Mouse (Mus musculus) liver, embryonic 12.5 days (tissue): ENCODE data around the gene Ankrd53. TPM values are rescaled to one million over a fixed set of nuclear protein-coding genes. Genes with fewer than 3 reads are reported as not detected.

Experiments
- ATAC-seq: fragments of 200-750 bp; cut with Nextera tagmentation; 2 replicates; pipeline ENCODE4 v1.8.0; 2017; ENCODE audit warnings: moderate number of reproducible peaks, mild to moderate bottlenecking, moderate library complexity
- H3K27ac ChIP-seq: fragments of 300-500 bp; sonication (generic); 2 replicates; pipeline ENCODE4 v1.5.1; 2016; ENCODE audit warnings: mild to moderate bottlenecking
- H3K27me3 ChIP-seq: fragments of 300-500 bp; sonication (generic); replicated peaks from 2 replicates; pipeline ENCODE4 v1.6.1; 2016; ENCODE audit warnings: mild to moderate bottlenecking, moderate library complexity
- H3K36me3 ChIP-seq: fragments of 300-500 bp; sonication (generic); 2 replicates; pipeline ENCODE4 v1.6.1; 2016; ENCODE audit warnings: mild to moderate bottlenecking, moderate library complexity
- H3K4me1 ChIP-seq: fragments of 300-500 bp; sonication (generic); 2 replicates; pipeline ENCODE4 v1.6.1; 2016
- H3K4me2 ChIP-seq: fragments of 300-500 bp; sonication (generic); 2 replicates; pipeline ENCODE4 v1.6.1; 2016; ENCODE audit warnings: mild to moderate bottlenecking, moderate library complexity
- H3K4me3 ChIP-seq: fragments of 300-500 bp; sonication (generic); 2 replicates; pipeline ENCODE4 v1.5.1; 2016; ENCODE audit warnings: mild to moderate bottlenecking, moderate library complexity
- H3K9ac ChIP-seq: fragments of 300-500 bp; sonication (generic); 2 replicates; pipeline ENCODE4 v1.6.1; 2016; ENCODE audit warnings: mild to moderate bottlenecking, moderate library complexity
- H3K9me3 ChIP-seq: fragments of 300-500 bp; sonication (generic); replicated peaks from 2 replicates; pipeline ENCODE4 v1.6.1; 2016; ENCODE audit warnings: mild to moderate bottlenecking, moderate library complexity
- WGBS: fragments of 180-500 bp; shearing (Covaris S2); methylation state at CpG from one replicate; pipeline ENCODE4 v1.1.7; 2016; ENCODE audit not compliant: insufficient replicate concordance; 5-methylcytosine and 5-hydroxymethylcytosine counted together
- polyA plus RNA-seq: library from polyadenylated mRNA; unstranded; fragments of >200 nt; fragmentation: Nextera tagmentation; extraction: Ambion mirVana; gene quantifications from 2 replicates; pipeline ENCODE4 v1.2.1, GENCODE M21; 2016

Gene Ankrd53
- polyA plus RNA-seq, 1 experiment from 2014 or later: not detected

DNA sequence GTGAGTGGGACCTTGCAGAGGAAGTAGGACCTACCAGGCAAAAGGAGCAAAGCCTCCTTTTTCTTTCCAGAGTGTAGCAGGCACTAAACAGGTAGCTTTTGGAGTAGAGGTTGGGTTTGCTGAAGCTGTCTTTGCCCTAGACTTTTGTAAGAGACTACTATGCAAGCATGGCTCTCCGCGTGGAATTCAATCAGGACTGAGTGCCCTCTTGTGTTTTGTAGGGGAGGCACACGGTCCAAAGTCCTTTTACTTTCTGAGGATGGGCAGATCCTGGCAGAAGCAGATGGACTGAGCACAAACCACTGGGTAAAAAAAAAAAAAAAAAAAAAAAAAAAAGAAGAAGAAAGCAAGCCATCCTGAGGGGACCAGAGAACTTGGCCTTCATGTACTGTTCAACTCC lies 34.2 kb downstream of the Ankrd53 start:
- ATAC-seq: no peak

DNA sequence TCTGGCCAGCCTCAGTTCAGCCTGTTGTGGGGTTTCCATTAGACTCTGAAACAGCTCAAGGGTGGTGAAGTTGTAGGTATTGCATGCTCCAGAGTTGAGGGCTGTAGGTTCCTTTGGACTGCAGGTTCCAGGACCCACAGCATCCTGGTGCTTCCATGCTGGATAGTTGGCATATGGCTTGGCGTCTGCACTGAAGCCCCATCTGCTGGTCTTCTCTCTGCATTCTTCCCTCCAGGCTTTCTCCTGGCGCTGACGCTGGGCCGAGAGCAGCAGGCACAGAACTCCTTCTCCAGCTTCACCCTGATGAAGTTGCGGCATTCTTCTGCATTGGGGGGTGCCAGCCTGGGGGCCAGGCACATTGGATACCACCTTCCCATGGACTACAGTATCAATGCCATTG lies 39.6 kb downstream of the Ankrd53 start:
- no peak overlapping the region for H3K4me2 ChIP-seq
- H3K4me1 ChIP-seq: no peaks in the 10 kb centered on the region
- H3K9me3 ChIP-seq: no peaks in the 10 kb centered on the region
- 77% methylated on average over 5 of the region's 5 CpGs for WGBS
- no peak overlapping the region for H3K4me3 ChIP-seq
- no peak overlapping the region for H3K27ac ChIP-seq
- H3K27me3 ChIP-seq: 0 out of 2 replicates have a peak, but pooled peaks cover 6% of the 10 kb centered on the region
- no peak for ATAC-seq
- H3K9ac ChIP-seq: no peak overlapping the region
- peaks cover 29% of the 10 kb centered on the region for H3K36me3 ChIP-seq

More for the DNA sequence above, 34.2 kb downstream of the Ankrd53 start:
- Histone ChIP-seq H3K27ac (no peak overlapping the region), H3K4me2 (no peak overlapping the region), H3K4me3 (no peak overlapping the region), H3K9me3 (no peaks in the 10 kb centered on the region), H3K36me3 (peaks cover 16% of the 10 kb centered on the region), H3K4me1 (peaks cover 25% of the 10 kb centered on the region), H3K27me3 (0 out of 2 replicates have a peak, but pooled peaks cover 14% of the 10 kb centered on the region), H3K9ac (no peak overlapping the region)
- 58% methylated on average over 3 of the region's 3 CpGs for WGBS

DNA sequence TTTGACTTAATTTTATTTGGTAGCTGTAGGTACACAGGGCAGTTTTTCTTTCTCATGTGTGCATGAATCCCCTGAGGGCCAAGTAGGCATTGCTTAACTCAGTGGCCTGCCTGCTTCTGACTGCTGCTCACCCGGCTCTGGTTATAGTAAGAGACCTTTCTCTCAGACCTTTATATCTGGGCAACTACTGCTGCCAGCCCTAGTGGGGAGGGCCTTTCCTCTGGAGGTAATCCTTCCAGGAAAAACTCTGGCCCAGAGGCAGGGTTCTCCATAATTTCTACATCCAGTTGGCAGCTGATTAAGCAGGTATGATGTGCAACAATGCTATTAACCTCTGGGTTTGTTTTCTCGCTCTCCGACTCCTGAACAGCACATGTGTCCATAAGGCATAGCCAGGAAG lies 40.4 kb downstream of the Ankrd53 start:
- peaks cover 29% of the 10 kb centered on the region for H3K36me3 ChIP-seq
- H3K27ac ChIP-seq: no peak overlapping the region
- no peak overlapping the region for H3K4me3 ChIP-seq
- ATAC-seq: no peak
- no peak overlapping the region for H3K4me2 ChIP-seq
- H3K27me3 ChIP-seq: no peaks in the 10 kb centered on the region
- H3K9ac ChIP-seq: no peak overlapping the region
- WGBS: 80% methylated on average over 3 of the region's 3 CpGs
- H3K4me1 ChIP-seq: no peaks in the 10 kb centered on the region
- no peaks in the 10 kb centered on the region for H3K9me3 ChIP-seq

DNA sequence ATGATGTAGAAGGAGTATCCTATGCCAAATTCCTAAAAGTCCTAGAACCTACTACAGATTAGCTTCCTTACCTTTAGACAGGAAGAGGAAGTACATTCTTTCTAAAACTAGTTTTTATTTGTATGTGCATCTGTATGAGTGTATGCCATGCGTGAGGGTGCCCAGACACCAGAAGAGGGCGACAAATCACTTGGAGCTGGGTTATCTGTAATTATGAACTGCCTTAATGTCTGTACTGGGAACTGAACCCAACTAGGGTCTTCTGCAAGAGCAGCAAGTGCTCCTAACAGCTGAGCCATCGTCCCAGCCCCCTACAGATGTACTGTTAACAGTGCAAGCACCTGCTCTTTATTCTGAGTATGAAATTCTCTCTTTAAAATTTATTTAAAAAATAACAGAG lies 53.4 kb downstream of the Ankrd53 start:
- no peak overlapping the region for H3K4me2 ChIP-seq
- 78% methylated on average over 3 of the region's 3 CpGs for WGBS

More for the DNA sequence above, 53.4 kb downstream of the Ankrd53 start:
- Histone ChIP-seq H3K9ac (no peak overlapping the region), H3K27ac (no peak overlapping the region), H3K36me3 (peaks cover 18% of the 10 kb centered on the region), H3K4me1 (no peaks in the 10 kb centered on the region), H3K9me3 (no peaks in the 10 kb centered on the region), H3K27me3 (no peaks in the 10 kb centered on the region), H3K4me3 (no peak overlapping the region)
- ATAC-seq: no peak

Other genes starting within 250 kb of the Ankrd53 start
- gene Actg2, start 226.4 kb upstream of the Ankrd53 start, polyA plus RNA-seq: 5.7 and 6.7 TPM in 2 replicates
- 11.7 and 13.4 TPM in 2 replicates for gene Stambp, start 189.9 kb upstream of the Ankrd53 start, polyA plus RNA-seq
- gene Clec4f, start 106.5 kb upstream of the Ankrd53 start, polyA plus RNA-seq: 2.1 and 2.9 TPM in 2 replicates
- 0.11 TPM in 1 of 2 replicates, not detected in the other for gene Cd207, start 84.8 kb upstream of the Ankrd53 start, polyA plus RNA-seq
- gene Vax2, start 51.4 kb upstream of the Ankrd53 start, polyA plus RNA-seq: not detected in 2 replicates
- gene Atp6v1b1, start 19.7 kb upstream of the Ankrd53 start, polyA plus RNA-seq: not detected in 2 replicates
- gene Tex261, start 13.2 kb downstream of the Ankrd53 start, polyA plus RNA-seq: 54.6 and 56.1 TPM in 2 replicates
- gene Nagk, start 32.3 kb downstream of the Ankrd53 start, polyA plus RNA-seq: 13.5 and 15.8 TPM in 2 replicates
- gene Paip2b, start 69.1 kb downstream of the Ankrd53 start, polyA plus RNA-seq: 4.3 and 4.9 TPM in 2 replicates
- gene Zfp638, start 104.5 kb downstream of the Ankrd53 start, polyA plus RNA-seq: 29.7 and 30.5 TPM in 2 replicates
- gene Dysf, start 245.9 kb downstream of the Ankrd53 start, polyA plus RNA-seq: 2.8 and 3.4 TPM in 2 replicates